Mouse (Mus musculus): ENCODE data around the gene Serping1. TPM values are rescaled to one million over a fixed set of nuclear protein-coding genes. Genes with fewer than 3 reads are reported as not detected.
"Not testable (repeated sequence)": the region's sequence is repeated elsewhere in the genome, so short reads cannot be mapped to it uniquely, and the experiment has no call there.

The Serping1 gene
- polyA plus RNA-seq, 1 experiment from 2014 or later, result 59.7 TPM

DNA sequence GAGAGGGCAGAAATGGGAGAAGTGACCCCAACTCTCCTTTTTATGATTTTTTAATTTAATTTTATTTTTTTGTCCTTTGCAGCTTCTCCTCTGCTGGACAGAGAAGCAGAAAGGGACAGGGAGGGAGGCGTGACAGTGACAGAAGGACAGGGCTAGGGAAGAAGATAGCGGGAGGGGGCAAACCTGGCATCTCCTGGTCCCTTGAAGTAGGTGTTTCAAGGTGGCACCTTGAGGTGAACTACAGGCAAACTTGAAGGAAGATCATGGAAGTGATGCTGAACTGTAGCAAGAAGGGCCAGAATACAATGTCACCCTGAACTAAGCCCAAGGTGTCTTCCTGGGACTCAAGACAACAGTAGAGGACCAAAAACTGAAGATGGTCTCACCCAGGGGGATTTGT is 40.3 kb downstream of the Serping1 start:
- Histone ChIP-seq H3K36me3 (no peaks in the 10 kb centered on the region), H3K27me3 (replicated peaks) (0 out of 2 replicates have a peak, but pooled peaks cover 9% of the 10 kb centered on the region), H3K4me2 (replicated peaks) (peak overlapping the region; percentile 65), H3K4me1 (replicated peaks) (peaks cover 60% of the 10 kb centered on the region), H3K4me3 (replicated peaks) (peak overlapping the region; percentile 32), H3K27ac (no peak overlapping the region), H3K9ac (peak overlapping the region; percentile 14; the same call in 1 of the 2 replicates), H3K9me3 (no peaks in the 10 kb centered on the region)
- ATAC-seq, result no peak
- WGBS, result 4% methylated on average over 2 of the region's 2 CpGs

DNA sequence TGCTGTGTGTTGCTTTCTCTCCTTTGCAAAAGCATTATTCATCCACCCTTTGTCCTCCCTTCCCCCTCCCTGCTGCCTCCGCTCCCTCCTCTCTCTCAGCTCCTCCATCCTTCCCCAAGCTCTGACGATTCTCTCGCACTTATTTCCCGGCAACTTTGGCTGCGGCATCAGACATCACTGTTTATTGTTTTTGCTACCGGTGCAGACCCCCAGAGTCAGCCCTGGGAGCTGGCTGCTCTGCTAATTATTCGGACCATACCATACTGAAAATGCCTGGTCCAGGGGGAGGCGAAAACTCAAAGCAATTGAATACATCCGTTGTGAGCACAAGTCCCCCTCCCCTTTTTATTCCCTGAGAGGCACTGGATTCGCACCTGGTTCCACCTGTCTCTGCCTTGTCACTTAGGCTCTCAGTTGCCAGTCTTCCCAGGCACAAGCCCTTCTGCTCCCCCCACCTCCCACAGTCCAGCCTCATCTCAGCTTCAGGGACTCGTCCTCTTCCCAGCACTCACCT is 40.8 kb downstream of the Serping1 start:
- H3K4me1 ChIP-seq (replicated peaks), result peaks cover 55% of the 10 kb centered on the region
- peak overlapping the region; percentile 32 for H3K4me3 ChIP-seq (replicated peaks)
- H3K9me3 ChIP-seq, result no peaks in the 10 kb centered on the region
- peak overlapping the region; percentile 65 for H3K4me2 ChIP-seq (replicated peaks)
- no peak overlapping the region for H3K27ac ChIP-seq
- WGBS, result under 1% methylated on average over 11 of the region's 11 CpGs
- peak overlapping the region; percentile 18; the same call in 1 of the 2 replicates for H3K9ac ChIP-seq
- H3K36me3 ChIP-seq, result no peaks in the 10 kb centered on the region
- ATAC-seq, result no peak
- H3K27me3 ChIP-seq (replicated peaks), result 0 out of 2 replicates have a peak, but pooled peaks cover 9% of the 10 kb centered on the region

DNA sequence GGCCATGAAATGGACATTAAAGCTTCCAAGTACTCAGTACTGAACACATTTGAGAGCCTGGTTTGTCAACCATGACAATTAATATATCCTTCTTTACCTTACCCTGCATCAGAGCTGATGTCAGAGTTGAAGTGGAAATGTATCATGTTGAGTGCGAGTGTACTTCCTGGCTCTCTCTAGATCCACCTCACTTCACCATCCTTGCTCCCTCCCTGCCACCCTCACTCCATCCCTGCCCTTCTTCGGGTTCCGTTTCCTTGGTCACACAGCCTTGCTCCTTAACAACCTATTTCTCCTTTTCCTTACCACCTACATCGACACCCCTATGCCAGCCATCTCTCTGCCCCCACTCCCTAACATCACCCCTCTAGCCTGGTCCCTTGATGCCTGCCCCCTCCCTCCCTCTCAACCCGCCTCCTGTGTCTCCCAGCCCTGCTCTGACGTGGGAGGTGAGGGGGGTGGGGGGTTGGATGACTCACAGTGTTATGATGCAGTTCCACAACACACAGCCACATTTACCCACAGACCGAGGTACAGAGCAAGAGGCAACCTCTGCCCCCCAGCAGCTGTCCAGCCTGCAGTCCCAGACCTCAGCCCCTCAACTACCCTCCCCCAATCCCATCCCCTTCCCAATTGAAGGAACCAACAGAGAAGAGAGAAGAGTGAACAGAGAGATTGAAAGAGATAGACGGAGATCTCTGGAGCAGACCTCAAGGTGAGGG is 41.5 kb downstream of the Serping1 start, which contains the start of gene Ypel4:
Gene Ypel4 (plus strand): TSS at position 480 of the 722 bp plus-strand sequence.
- no peaks in the 10 kb centered on the region for H3K9me3 ChIP-seq
- peak within 1 kb of the TSS; percentile 32 for H3K4me3 ChIP-seq (replicated peaks)
- ATAC-seq, result peak; percentile 40
- H3K4me2 ChIP-seq (replicated peaks), result peak within 1 kb of the TSS; percentile 65
- peaks cover 49% of the 10 kb centered on the region for H3K4me1 ChIP-seq (replicated peaks)
- H3K27me3 ChIP-seq (replicated peaks), result 0 out of 2 replicates have a peak, but pooled peaks cover 9% of the 10 kb centered on the region
- H3K36me3 ChIP-seq, result no peaks in the 10 kb centered on the region
- H3K9ac ChIP-seq, result peak within 1 kb of the TSS; percentile 18
- 4% methylated on average over 8 of the region's 8 CpGs for WGBS
- no peak within 1 kb of the TSS for H3K27ac ChIP-seq

DNA sequence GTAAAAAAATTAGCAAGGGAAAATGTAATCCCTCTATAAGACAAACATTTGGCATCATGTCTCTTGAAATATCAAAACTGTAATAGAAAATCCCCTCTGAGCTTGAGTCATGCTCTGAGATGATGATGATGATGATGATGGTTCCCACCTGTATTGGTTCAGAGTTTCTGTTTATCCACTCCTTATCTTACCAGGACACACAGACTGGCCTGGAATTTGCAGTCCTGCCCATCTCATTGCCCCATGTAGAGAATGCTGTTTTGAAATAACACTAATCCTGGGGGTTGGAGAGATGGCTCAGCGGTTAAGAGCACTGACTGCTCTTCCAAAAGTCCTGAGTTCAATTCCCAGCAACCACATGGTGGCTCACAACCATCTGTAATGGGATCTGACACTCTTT is 42.9 kb downstream of the Serping1 start:
- no peak overlapping the region for H3K9ac ChIP-seq
- no peak overlapping the region for H3K4me2 ChIP-seq (replicated peaks)
- H3K27me3 ChIP-seq (replicated peaks), result 0 out of 2 replicates have a peak, but pooled peaks cover 9% of the 10 kb centered on the region
- no peaks in the 10 kb centered on the region for H3K36me3 ChIP-seq
- H3K27ac ChIP-seq, result no peak overlapping the region
- 74% methylated on average over 1 of the region's 1 CpGs for WGBS
- H3K4me1 ChIP-seq (replicated peaks), result peaks cover 35% of the 10 kb centered on the region
- no peak overlapping the region for H3K4me3 ChIP-seq (replicated peaks)
- ATAC-seq, result no peak
- H3K9me3 ChIP-seq, result no peaks in the 10 kb centered on the region

DNA sequence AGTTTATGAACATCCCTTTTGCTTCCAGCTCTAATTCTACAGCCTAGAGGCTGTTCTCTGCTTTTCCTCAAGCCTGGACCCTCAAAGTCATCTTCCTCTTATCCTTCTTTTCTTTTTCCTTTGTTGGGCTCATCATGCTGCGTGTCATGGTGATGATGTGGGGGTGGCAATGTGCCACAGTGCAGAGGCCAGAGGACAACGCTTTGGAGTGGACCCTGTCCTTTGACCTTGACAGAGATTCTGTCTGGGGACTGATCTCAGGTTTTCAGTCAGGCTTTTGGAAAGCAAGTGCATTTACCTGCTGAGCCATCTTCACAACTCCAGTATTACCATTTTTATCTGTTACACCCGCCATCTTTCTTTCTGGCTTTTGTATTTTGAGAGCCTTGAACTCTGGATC is 44.0 kb downstream of the Serping1 start:
- Histone ChIP-seq H3K4me3 (replicated peaks) (no peak overlapping the region), H3K27me3 (replicated peaks) (0 out of 2 replicates have a peak, but pooled peaks cover 5% of the 10 kb centered on the region), H3K4me1 (replicated peaks) (peaks cover 25% of the 10 kb centered on the region), H3K36me3 (no peaks in the 10 kb centered on the region), H3K9me3 (no peaks in the 10 kb centered on the region), H3K27ac (no peak overlapping the region), H3K9ac (no peak overlapping the region), H3K4me2 (replicated peaks) (no peak overlapping the region)
- no peak for ATAC-seq
- 84% methylated on average over 3 of the region's 3 CpGs for WGBS

DNA sequence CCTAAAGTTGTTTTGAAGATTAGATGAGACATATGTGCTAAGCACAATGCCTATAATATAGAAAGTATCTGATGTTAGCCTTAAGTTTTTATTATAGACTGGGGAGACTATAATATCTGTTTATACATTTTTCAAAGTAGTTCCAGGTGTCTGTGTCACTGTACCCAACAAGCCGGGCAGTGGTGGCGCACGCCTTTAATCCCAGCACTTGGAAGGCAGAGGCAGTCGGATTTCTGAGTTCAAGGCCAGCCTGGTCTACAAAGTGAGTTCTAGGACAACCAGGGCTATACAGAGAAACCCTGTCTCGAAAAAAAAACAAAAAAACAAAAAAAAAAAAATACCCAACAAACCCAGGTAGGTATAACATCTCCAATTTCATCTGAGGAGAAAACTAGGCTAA is 47.1 kb downstream of the Serping1 start:
- H3K4me2 ChIP-seq (replicated peaks); H3K4me3 ChIP-seq (replicated peaks); H3K27ac ChIP-seq; H3K9ac ChIP-seq; H3K4me1 ChIP-seq (replicated peaks); H3K36me3 ChIP-seq; H3K9me3 ChIP-seq; ATAC-seq; H3K27me3 ChIP-seq (replicated peaks): not testable (repeated sequence)
- 78% methylated on average over 5 of the region's 5 CpGs for WGBS

DNA sequence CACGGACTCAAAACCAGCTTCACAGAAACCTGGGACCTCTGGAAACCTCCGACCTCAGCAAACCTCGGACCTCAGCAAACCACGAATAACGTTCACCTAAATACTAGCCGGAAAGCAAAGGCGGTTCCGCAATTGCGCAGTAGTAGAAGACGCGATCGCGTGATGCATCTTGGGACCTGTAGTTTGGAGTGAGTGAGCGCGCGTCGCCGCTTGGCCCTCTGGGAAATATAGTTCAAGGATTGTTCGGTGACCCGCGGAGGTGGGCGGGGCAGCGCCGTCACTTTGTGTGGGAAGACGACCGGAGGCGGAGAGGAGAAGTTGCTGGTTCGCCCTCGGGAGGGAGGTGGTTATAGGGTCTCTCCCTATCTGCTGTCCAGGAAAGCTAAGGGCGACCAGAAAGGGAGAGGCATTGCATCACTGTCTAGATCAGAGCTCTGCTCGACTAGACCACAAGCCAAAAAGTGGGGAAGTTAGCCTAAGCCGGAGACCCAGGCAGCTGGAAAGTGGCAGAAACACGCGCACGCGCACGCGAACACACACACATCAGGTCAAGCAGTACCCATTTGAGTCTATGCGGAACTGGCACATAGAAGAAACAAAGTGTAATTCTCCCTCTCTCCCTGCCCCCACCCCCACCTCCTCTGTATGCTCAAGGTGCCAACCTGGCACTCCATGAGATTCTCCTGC is 47.9 kb downstream of the Serping1 start, which contains the start of gene Clp1:
Gene Clp1 (minus strand): TSS at position 179 of the 687 bp plus-strand sequence.
- no peaks in the 10 kb centered on the region for H3K27me3 ChIP-seq (replicated peaks)
- peak within 1 kb of the TSS; percentile 60 for H3K9ac ChIP-seq
- peaks cover 3% of the 10 kb centered on the region; the same call in 1 of the 2 replicates for H3K36me3 ChIP-seq
- no peaks in the 10 kb centered on the region for H3K9me3 ChIP-seq
- peak within 1 kb of the TSS; percentile 53 for H3K4me3 ChIP-seq (replicated peaks)
- under 1% methylated on average over 39 of the region's 39 CpGs for WGBS
- H3K27ac ChIP-seq, result peak within 1 kb of the TSS; percentile 84
- peak; percentile 98 for ATAC-seq
- peaks cover 9% of the 10 kb centered on the region for H3K4me1 ChIP-seq (replicated peaks)
- peak within 1 kb of the TSS; percentile 74 for H3K4me2 ChIP-seq (replicated peaks)

DNA sequence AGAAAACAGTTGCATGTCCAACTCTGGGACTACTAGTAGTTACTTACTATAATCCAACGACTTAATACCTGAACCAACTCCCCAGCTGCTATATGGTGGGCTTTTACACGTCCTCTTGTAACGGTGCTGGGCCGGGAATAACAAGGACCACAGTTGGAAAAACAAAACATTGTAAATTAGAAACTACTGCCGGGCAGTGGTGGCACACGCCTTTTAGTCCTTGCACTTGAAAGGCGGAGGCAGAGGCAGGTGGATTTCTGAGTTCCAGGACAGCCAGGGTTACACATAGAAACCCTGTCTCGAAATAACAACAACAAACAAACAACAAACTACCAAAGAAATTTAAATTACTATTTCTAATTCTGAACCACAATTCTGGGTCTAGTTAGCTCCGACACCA is 48.5 kb downstream of the Serping1 start:
- Histone ChIP-seq H3K9ac (peak overlapping the region; percentile 55), H3K36me3 (peaks cover 3% of the 10 kb centered on the region; the same call in 1 of the 2 replicates), H3K4me1 (replicated peaks) (peaks cover 9% of the 10 kb centered on the region), H3K27ac (no peak overlapping the region), H3K4me2 (replicated peaks) (peak overlapping the region; percentile 74), H3K27me3 (replicated peaks) (no peaks in the 10 kb centered on the region), H3K9me3 (no peaks in the 10 kb centered on the region), H3K4me3 (replicated peaks) (peak overlapping the region; percentile 53)
- WGBS, result 4% methylated on average over 9 of the region's 9 CpGs
- peak; percentile 23 for ATAC-seq

DNA sequence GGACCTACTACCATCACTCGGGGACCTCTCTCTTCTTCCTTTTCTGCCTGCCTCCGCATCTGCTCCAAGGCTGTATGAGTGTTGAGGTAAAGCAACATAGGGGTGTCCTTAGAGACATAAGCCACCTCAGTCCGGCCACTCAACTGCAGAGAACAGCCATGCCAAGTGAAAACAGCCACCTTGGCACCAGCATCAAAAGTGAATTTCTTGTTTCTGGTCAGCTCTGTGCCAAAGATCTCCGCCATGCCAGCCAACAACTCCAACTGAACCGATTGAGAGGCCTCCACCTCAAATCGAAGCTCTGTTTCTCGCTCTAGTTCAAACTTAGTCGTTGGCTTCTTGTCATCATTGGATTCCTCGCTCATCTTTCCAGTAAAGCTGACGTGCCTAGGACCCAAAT is 49.5 kb downstream of the Serping1 start:
- no peak overlapping the region for H3K4me3 ChIP-seq (replicated peaks)
- no peak for ATAC-seq
- peaks cover 3% of the 10 kb centered on the region; the same call in 1 of the 2 replicates for H3K36me3 ChIP-seq
- H3K4me2 ChIP-seq (replicated peaks), result peak overlapping the region; percentile 74; the same call in 1 of the 2 replicates
- H3K4me1 ChIP-seq (replicated peaks), result peaks cover 9% of the 10 kb centered on the region
- H3K9me3 ChIP-seq, result no peaks in the 10 kb centered on the region
- H3K27me3 ChIP-seq (replicated peaks), result no peaks in the 10 kb centered on the region
- H3K27ac ChIP-seq, result no peak overlapping the region
- H3K9ac ChIP-seq, result no peak overlapping the region
- WGBS, result 94% methylated on average over 10 of the region's 10 CpGs

DNA sequence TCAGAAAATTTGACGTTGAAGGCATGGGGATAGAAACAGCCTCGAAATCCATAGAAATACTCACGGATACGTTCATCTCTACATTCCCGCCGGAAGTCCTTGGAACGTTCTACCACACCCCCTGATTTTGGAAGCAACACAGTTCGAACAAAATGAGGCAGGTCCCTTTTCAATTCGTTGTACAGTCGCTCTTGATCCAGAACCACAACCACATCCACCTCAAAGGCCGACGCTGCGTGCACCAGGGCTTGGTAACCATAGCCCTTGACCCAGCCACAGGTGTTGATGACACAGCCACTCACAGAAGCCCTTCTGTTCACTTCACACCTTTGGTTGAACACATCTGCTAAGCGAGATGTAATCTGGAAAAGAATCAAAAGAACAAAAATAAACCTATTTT is 51.4 kb downstream of the Serping1 start:
- Histone ChIP-seq H3K4me1 (replicated peaks) (peaks cover 9% of the 10 kb centered on the region), H3K9ac (no peak overlapping the region), H3K9me3 (no peaks in the 10 kb centered on the region), H3K36me3 (peaks cover 3% of the 10 kb centered on the region; the same call in 1 of the 2 replicates), H3K27ac (no peak overlapping the region), H3K27me3 (replicated peaks) (no peaks in the 10 kb centered on the region), H3K4me3 (replicated peaks) (no peak overlapping the region), H3K4me2 (replicated peaks) (no peak overlapping the region)
- no peak for ATAC-seq
- 96% methylated on average over 14 of the region's 14 CpGs for WGBS

DNA sequence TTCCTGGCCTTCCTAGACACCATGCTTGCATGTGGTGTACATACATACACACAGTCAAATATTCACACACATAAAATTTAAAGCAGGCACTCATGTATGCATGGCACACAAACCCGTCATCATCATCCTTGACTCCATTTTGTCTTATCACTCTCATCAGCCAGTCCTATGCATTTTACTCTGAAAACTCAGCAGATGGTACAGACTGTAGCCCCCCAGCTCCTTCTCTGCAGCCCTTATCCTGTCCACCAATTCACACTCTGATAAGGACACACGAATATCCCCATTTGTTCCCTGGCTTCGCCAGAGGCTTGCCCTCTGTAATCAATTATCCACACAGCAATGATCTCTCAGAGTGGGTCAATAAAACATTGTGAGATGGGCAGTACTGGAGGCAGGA is 54.1 kb downstream of the Serping1 start:
- no peak for ATAC-seq
- Histone ChIP-seq H3K27me3 (replicated peaks) (no peaks in the 10 kb centered on the region), H3K36me3 (peaks cover 3% of the 10 kb centered on the region; the same call in 1 of the 2 replicates), H3K9ac (no peak overlapping the region), H3K4me1 (replicated peaks) (peaks cover 7% of the 10 kb centered on the region), H3K4me2 (replicated peaks) (no peak overlapping the region), H3K27ac (no peak overlapping the region), H3K9me3 (no peaks in the 10 kb centered on the region), H3K4me3 (replicated peaks) (no peak overlapping the region)
- 79% methylated on average over 3 of the region's 3 CpGs for WGBS

DNA sequence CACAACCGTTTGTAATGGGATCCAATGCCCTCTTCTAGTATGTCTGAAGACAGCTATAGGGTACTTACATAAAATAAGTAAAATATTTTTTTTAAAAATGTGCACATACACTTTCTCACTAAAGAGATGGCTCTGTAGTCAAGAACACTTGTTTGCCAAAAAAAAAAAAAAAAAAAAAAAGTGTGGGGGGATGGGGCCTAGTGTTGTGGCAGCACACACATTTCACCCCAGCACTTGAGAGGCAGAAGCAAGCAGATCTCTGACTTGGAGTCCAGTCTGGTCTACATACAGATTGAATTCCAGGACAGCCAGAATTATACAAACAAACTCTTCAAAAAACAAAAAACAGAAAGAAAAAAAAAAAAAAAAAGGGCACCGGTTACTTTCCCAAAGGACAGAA is 54.5 kb downstream of the Serping1 start:
- Histone ChIP-seq H3K36me3 (peaks cover 3% of the 10 kb centered on the region; the same call in 1 of the 2 replicates), H3K4me1 (replicated peaks) (0 out of 2 replicates have a peak, but pooled peaks cover 4% of the 10 kb centered on the region), H3K9ac (no peak overlapping the region), H3K27ac (no peak overlapping the region), H3K9me3 (no peaks in the 10 kb centered on the region), H3K4me3 (replicated peaks) (no peak overlapping the region), H3K4me2 (replicated peaks) (no peak overlapping the region), H3K27me3 (replicated peaks) (no peaks in the 10 kb centered on the region)
- ATAC-seq, result no peak
- WGBS, result 93% methylated on average over 2 of the region's 2 CpGs

Measured in intestine, embryonic 15.5 days (tissue).